Mouse (Mus musculus) bone marrow, adult 2 months (tissue): ENCODE measurements at regions not wholly inside any gene's neighbourhood (a gene's known extent, or its start where the extent isn't known, plus 50 kb on each side); places are given as distances from the start of the nearest gene placed in this dataset.

Experiments used
- H3K27ac ChIP-seq: fragments of 200-500 bp; 2 replicates; pipeline ENCODE4 v1.5.1; 2012; ENCODE audit warnings: low read depth, mild to moderate bottlenecking, control low read depth, inconsistent platforms, low read length; ENCODE audit not compliant: control insufficient read depth, poor library complexity, insufficient read depth
- H3K4me1 ChIP-seq: fragments of 200-500 bp; 2 replicates; pipeline ENCODE4 v1.6.1; 2011; ENCODE audit warnings: low read length; ENCODE audit not compliant: control insufficient read depth, insufficient read depth
- H3K4me3 ChIP-seq: fragments of 200-500 bp; replicated peaks from 2 replicates; pipeline ENCODE3; 2011; ENCODE audit warnings: mild to moderate bottlenecking, low read depth, low read length, control low read depth; ENCODE audit not compliant: control insufficient read depth
- CTCF ChIP-seq: fragments of 200-500 bp; IDR thresholded peaks from 2 replicates; pipeline ENCODE4 v1.5.1; 2011; ENCODE audit warnings: low read length, control low read depth; ENCODE audit not compliant: control insufficient read depth, insufficient read depth
- POLR2A ChIP-seq: fragments of 200-500 bp; IDR thresholded peaks from 2 replicates; pipeline ENCODE4 v1.6.1; 2011; ENCODE audit warnings: low read depth, mild to moderate bottlenecking, control low read depth, low read length, borderline replicate concordance; ENCODE audit not compliant: control insufficient read depth
- WGBS: fragments of 180-500 bp; shearing (Covaris S2); methylation state at CpG from one replicate; pipeline ENCODE4 v1.1.7; 2018; 5-methylcytosine and 5-hydroxymethylcytosine counted together

DNA sequence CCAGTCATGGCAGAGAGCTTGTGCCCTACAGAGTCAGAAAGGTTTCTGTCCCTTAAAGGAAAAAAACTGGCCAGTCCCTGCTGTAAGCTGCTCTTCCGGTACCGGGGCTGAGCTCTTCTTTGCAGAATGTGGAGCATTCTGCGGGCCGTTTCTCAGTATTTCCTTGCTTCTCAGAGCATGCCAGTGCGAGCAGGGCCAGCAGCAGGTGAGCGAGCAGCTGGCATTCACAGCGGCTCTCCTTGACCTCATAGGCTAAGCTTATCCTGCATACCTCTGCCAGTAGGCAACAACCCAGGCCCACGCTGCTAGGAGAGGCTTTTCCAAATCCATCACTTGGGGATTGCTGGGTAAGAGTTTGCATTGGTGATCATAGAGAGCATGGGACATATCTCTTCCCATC, 1238.2 kb upstream of the A1bg start:
- H3K27ac ChIP-seq, result no peak overlapping the region
- TF ChIP-seq POLR2A (no peak), CTCF (no peak)
- H3K4me1 ChIP-seq, result peaks cover 1% of the 10 kb centered on the region; the same call in 1 of the 2 replicates
- no peak overlapping the region for H3K4me3 ChIP-seq
- 93% methylated on average over 8 of the region's 8 CpGs for WGBS

DNA sequence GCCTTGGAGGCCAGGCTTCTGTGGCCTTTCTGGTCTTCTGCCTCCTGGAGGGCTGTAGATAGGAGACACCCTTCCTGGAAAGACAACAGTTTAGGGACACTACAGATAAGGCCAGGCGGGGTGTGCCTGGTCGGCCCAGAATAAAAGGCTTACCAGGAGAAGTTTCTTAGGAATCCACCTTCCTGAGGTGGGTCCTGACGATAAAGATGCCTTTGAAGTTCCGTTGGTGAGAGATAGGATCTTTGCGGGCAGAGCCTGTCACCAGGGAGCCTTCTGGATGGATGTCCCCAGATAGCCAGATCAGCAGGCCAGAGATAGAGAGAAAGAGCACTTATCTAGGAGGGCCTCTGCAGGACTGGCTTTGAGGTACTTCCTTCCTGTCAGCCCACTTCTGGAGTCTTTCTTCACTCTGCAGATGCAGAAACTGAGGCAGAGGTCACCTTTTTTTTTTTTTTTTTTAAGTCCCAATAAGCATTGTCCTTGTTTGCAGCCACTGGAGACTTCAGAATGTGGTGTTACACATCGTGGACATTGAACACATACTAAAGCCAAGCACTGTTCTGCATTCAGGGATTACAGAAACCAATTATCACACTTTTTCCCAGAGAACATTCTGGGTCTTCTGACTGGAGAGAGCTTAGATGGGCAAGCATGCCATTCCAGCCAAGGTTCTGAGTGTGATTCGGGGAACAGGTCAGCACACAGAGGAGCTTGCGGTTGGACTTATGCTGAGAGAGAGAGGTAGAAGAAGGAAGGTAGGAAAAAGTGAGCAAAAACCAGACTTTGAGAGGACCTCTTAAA, 1236.3 kb upstream of the A1bg start:
- TF ChIP-seq POLR2A (no peak), CTCF (no peak)
- peak overlapping the region; percentile 32; the same call in 1 of the 2 replicates for H3K27ac ChIP-seq
- H3K4me1 ChIP-seq, result peaks cover 1% of the 10 kb centered on the region; the same call in 1 of the 2 replicates
- H3K4me3 ChIP-seq, result no peak overlapping the region
- WGBS, result 61% methylated on average over 8 of the region's 8 CpGs

DNA sequence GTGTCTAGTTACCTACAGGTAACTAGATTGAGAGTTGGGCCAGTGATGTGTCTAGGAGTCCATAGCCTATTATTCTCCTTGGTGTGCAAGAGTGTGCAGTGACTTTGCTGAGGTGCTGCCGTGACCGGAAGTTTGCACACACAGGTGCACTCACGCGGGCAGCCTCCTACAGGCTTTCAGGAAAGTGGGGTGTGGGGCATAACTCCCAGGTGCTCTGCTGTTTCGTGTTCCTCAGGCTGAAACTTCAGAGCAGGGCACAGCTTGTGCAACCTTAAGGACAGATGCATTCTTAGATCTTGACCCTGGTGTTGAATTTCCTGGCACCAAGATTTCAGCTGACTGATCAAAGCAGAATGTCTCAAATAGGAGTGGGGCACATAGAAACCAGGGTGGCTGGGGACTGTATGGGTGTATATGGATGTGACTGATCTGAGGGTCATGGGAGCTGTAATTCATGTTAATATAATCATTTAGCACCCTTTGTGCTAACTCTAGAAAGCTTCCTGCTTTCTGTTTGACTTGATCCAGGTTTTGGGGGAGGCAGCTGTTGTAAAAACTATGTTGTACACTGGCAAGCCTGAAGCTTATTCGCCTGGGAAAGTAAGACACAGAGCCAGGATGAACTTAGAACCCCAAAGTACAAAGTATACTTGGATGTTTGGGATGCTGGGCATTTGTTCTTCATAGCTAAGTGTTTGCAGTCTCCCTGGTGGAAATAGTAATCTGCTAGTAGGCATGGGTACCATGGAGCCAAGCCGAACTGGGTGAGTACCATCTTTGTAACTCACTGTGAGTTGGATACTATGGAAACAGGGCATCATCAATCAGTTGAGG, 1234.6 kb upstream of the A1bg start:
- Histone ChIP-seq H3K4me3 (no peak overlapping the region), H3K27ac (no peak overlapping the region), H3K4me1 (no peaks in the 10 kb centered on the region)
- 86% methylated on average over 7 of the region's 7 CpGs for WGBS
- no peak for TF ChIP-seq CTCF
- no peak for TF ChIP-seq POLR2A

DNA sequence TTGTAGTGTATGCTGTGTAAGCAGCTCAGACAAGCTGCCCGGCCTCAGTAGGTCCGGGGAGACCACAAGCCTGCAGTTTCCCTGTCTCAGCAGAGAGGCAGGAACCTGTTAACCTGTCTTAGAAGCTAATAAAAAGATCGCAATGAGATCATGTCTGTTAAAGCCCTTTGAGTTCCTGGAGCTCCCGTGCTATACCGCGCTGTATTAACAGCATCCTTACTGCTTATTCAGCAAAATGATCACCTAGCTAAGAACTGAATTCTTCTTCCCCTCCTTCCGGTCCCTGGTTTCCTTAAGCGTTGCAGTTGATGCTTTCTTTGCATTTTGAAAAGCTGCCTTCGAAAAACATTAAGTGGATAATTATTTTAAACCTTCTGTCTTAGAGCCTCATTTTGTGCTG, 1230.4 kb upstream of the A1bg start:
- Histone ChIP-seq H3K4me3 (no peak overlapping the region), H3K27ac (no peak overlapping the region), H3K4me1 (no peaks in the 10 kb centered on the region)
- TF ChIP-seq POLR2A, result no peak
- 82% methylated on average over 9 of the region's 9 CpGs for WGBS

DNA sequence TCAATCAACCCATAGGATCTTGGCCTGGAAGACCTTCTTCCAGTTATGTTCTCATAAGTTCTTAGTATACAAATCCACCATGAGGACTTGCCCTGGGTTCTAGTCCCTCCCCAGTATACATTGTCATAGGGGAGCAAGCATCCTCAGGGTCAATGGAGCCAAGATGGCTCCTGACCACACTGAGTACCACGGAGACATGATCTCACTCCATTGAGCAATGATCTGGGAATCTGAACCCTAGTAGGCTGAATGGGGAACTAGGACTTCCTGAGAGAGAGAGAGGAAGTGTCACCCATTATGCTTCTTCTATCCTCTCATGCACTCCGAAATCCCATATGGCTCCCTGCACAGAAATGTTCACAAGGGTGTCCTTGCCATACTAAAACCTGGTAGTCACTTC, 1229.3 kb upstream of the A1bg start:
- Histone ChIP-seq H3K27ac (no peak overlapping the region), H3K4me1 (no peaks in the 10 kb centered on the region), H3K4me3 (no peak overlapping the region)
- 34% methylated on average over 2 of the region's 2 CpGs for WGBS
- TF ChIP-seq CTCF (no peak), POLR2A (no peak)

DNA sequence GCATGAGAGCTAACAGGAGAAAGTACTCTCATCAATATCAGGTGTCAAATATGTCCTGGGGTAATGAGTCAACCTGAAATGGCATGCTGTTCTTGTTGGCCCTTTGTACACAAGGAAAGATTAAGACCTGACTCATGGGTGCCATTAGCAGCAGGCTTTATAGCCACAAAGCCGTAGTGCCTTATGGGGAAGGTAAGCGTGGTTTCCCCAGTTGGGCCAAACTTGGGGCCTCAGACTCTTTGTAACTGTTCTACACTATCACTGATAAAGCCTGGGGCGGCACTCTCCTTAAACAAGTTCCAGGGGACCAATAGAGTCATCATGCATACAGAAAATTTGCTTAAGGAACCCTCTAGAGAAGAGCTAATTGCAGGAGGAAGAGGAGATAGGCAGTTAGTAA, 1228.9 kb upstream of the A1bg start:
- TF ChIP-seq POLR2A, result no peak
- no peak for TF ChIP-seq CTCF
- no peak overlapping the region for H3K4me3 ChIP-seq
- 66% methylated on average over 3 of the region's 3 CpGs for WGBS
- no peak overlapping the region for H3K27ac ChIP-seq
- H3K4me1 ChIP-seq, result no peaks in the 10 kb centered on the region

DNA sequence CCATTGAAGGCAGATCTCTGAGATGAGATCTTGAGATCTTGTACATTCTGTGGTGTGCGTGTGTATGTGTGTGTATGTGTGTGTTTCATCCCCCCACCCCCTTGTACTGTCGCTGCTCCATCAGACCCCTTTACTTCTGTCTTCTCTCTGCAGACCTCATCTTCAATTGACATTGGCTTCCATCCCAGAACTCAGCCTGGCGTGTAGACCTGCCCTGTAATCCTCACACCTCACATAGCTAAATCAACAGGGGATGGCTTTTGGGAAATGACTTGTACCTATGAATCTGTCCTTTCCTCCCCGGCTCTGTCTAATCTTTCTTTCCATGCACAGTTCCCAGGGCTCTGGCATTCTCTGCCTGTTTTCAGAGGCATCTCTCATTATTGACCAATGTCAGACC, 1227.5 kb upstream of the A1bg start:
- Histone ChIP-seq H3K27ac (no peak overlapping the region), H3K4me1 (no peaks in the 10 kb centered on the region), H3K4me3 (no peak overlapping the region)
- 93% methylated on average over 4 of the region's 4 CpGs for WGBS
- TF ChIP-seq CTCF, result no peak
- no peak for TF ChIP-seq POLR2A

DNA sequence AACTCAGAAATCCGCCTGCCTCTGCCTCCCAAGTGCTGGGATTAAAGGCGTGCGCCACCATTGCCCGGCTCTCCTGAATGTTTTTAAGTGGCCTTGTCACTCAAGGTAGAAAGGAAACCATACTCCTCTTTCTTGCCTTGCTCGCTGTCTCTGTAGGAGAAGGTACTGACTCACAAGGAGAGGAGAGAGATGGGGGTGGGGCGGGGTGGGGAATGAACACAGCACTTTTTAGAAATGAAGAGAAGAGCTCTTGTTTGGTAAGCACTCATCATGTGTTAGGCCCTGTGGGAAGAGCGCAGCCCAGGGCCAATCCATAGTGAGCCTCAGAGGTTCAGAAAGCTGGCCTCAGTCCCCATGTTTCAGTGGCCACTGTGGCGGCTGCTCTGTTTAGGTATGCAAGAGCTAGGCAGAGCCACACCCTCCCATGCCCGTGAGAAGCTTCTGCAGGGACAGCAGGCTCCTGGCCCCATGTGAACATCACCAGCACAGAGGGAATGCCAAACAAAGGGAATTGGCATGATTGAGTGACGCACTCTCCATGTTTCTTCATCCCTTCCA, 1225.9 kb upstream of the A1bg start:
- TF ChIP-seq CTCF (no peak), POLR2A (no peak)
- no peak overlapping the region for H3K4me3 ChIP-seq
- WGBS, result 83% methylated on average over 10 of the region's 10 CpGs
- H3K27ac ChIP-seq, result no peak overlapping the region
- no peaks in the 10 kb centered on the region for H3K4me1 ChIP-seq
